Mouse (Mus musculus) limb, embryonic 13.5 days (tissue): ENCODE measurements at regions not wholly inside any gene's neighbourhood (a gene's known extent, or its start where the extent isn't known, plus 50 kb on each side); places are given as distances from the start of the nearest gene placed in this dataset.

Experiments
- ATAC-seq: fragments of 200-750 bp; cut with Nextera tagmentation; 2 replicates; pipeline ENCODE4 v1.8.0; 2017; ENCODE audit warnings: low read depth, moderate number of reproducible peaks, moderate TSS enrichment; ENCODE audit not compliant: low FRiP score
- H3K27ac ChIP-seq: fragments of 300-500 bp; sonication (generic); 2 replicates; pipeline ENCODE4 v1.5.1; 2015; ENCODE audit warnings: inconsistent platforms, mild to moderate bottlenecking, moderate library complexity
- H3K27me3 ChIP-seq: fragments of 300-500 bp; sonication (generic); 2 replicates; pipeline ENCODE4 v1.6.1; 2015; ENCODE audit warnings: mild to moderate bottlenecking, inconsistent platforms
- H3K36me3 ChIP-seq: fragments of 300-500 bp; sonication (generic); 2 replicates; pipeline ENCODE4 v1.6.1; 2015; ENCODE audit warnings: inconsistent platforms, mild to moderate bottlenecking, moderate library complexity
- H3K4me1 ChIP-seq: fragments of 300-500 bp; sonication (generic); 2 replicates; pipeline ENCODE4 v1.6.1; 2015; ENCODE audit warnings: inconsistent platforms
- H3K4me2 ChIP-seq: fragments of 300-500 bp; sonication (generic); replicated peaks from 2 replicates; pipeline ENCODE4 v1.6.1; 2015; ENCODE audit warnings: inconsistent platforms, mild to moderate bottlenecking, moderate library complexity
- H3K4me3 ChIP-seq: fragments of 300-500 bp; sonication (generic); 2 replicates; pipeline ENCODE4 v1.5.1; 2015; ENCODE audit warnings: moderate library complexity, mild to moderate bottlenecking, inconsistent platforms
- H3K9ac ChIP-seq: fragments of 300-500 bp; sonication (generic); 2 replicates; pipeline ENCODE4 v1.6.1; 2015; ENCODE audit warnings: mild to moderate bottlenecking, inconsistent platforms
- H3K9me3 ChIP-seq: fragments of 300-500 bp; sonication (generic); 2 replicates; pipeline ENCODE4 v1.6.1; 2016; ENCODE audit warnings: inconsistent platforms
- WGBS: fragments of 180-500 bp; shearing (Covaris S2); methylation state at CpG from one replicate; pipeline ENCODE4 v1.1.7; 2015; 5-methylcytosine and 5-hydroxymethylcytosine counted together

GRCm38 (mm10) chr1:122607309-122607708 lies 1039.5 kb upstream of the Ddx18 start:
- Histone ChIP-seq H3K4me3 (no peak overlapping the region), H3K36me3 (no peaks in the 10 kb centered on the region), H3K9me3 (no peaks in the 10 kb centered on the region), H3K4me2 (no peak overlapping the region), H3K4me1 (no peaks in the 10 kb centered on the region), H3K27ac (no peak overlapping the region), H3K27me3 (no peaks in the 10 kb centered on the region), H3K9ac (no peak overlapping the region)
- ATAC-seq = no peak
- WGBS = 58% methylated on average over 3 of the region's 3 CpGs

GRCm38 (mm10) chr1:122575954-122576353 lies 1008.2 kb upstream of the Ddx18 start:
- H3K4me1 ChIP-seq = no peaks in the 10 kb centered on the region
- no peaks in the 10 kb centered on the region for H3K27me3 ChIP-seq
- H3K4me2 ChIP-seq = no peak overlapping the region
- 63% methylated on average over 4 of the region's 4 CpGs for WGBS
- no peaks in the 10 kb centered on the region for H3K9me3 ChIP-seq
- H3K9ac ChIP-seq = no peak overlapping the region
- no peak overlapping the region for H3K4me3 ChIP-seq
- no peak overlapping the region for H3K27ac ChIP-seq
- no peaks in the 10 kb centered on the region for H3K36me3 ChIP-seq
- no peak for ATAC-seq

GRCm38 (mm10) chr1:122551596-122551995 lies 983.8 kb upstream of the Ddx18 start:
- Histone ChIP-seq H3K4me1 (no peaks in the 10 kb centered on the region), H3K36me3 (no peaks in the 10 kb centered on the region), H3K4me3 (no peak overlapping the region), H3K27me3 (no peaks in the 10 kb centered on the region), H3K4me2 (no peak overlapping the region), H3K9ac (no peak overlapping the region), H3K27ac (no peak overlapping the region), H3K9me3 (no peaks in the 10 kb centered on the region)
- 95% methylated on average over 1 of the region's 1 CpGs for WGBS
- ATAC-seq = no peak

GRCm38 (mm10) chr1:122509580-122509979 lies 941.8 kb upstream of the Ddx18 start:
- WGBS = 84% methylated on average over 2 of the region's 2 CpGs
- no peak overlapping the region for H3K4me3 ChIP-seq
- H3K4me1 ChIP-seq = no peaks in the 10 kb centered on the region
- no peak for ATAC-seq
- H3K27ac ChIP-seq = no peak overlapping the region
- H3K4me2 ChIP-seq = no peak overlapping the region
- H3K36me3 ChIP-seq = no peaks in the 10 kb centered on the region
- H3K9ac ChIP-seq = no peak overlapping the region
- H3K9me3 ChIP-seq = no peaks in the 10 kb centered on the region
- no peaks in the 10 kb centered on the region for H3K27me3 ChIP-seq

GRCm38 (mm10) chr1:122501707-122502106 lies 933.9 kb upstream of the Ddx18 start:
- no peaks in the 10 kb centered on the region for H3K9me3 ChIP-seq
- no peak overlapping the region for H3K4me2 ChIP-seq
- no peak overlapping the region for H3K27ac ChIP-seq
- H3K9ac ChIP-seq = no peak overlapping the region
- H3K36me3 ChIP-seq = no peaks in the 10 kb centered on the region
- no peak for ATAC-seq
- no peak overlapping the region for H3K4me3 ChIP-seq
- H3K4me1 ChIP-seq = no peaks in the 10 kb centered on the region
- no peaks in the 10 kb centered on the region for H3K27me3 ChIP-seq
- WGBS = 11% methylated on average over 4 of the region's 4 CpGs

GRCm38 (mm10) chr1:122478003-122478402 lies 910.2 kb upstream of the Ddx18 start:
- ATAC-seq = no peak
- H3K4me2 ChIP-seq = no peak overlapping the region
- no peak overlapping the region for H3K4me3 ChIP-seq
- no peak overlapping the region for H3K27ac ChIP-seq
- no peaks in the 10 kb centered on the region for H3K27me3 ChIP-seq
- H3K36me3 ChIP-seq = no peaks in the 10 kb centered on the region
- H3K9me3 ChIP-seq = no peaks in the 10 kb centered on the region
- WGBS = 85% methylated on average over 1 of the region's 1 CpGs
- H3K9ac ChIP-seq = no peak overlapping the region
- no peaks in the 10 kb centered on the region for H3K4me1 ChIP-seq

GRCm38 (mm10) chr1:122463931-122464330 lies 896.1 kb upstream of the Ddx18 start:
- no peak overlapping the region for H3K27ac ChIP-seq
- 74% methylated on average over 3 of the region's 3 CpGs for WGBS
- no peaks in the 10 kb centered on the region; the same call in 1 of the 2 replicates for H3K9me3 ChIP-seq
- no peak overlapping the region for H3K9ac ChIP-seq
- ATAC-seq = no peak
- no peaks in the 10 kb centered on the region for H3K27me3 ChIP-seq
- no peak overlapping the region for H3K4me3 ChIP-seq
- H3K4me1 ChIP-seq = no peaks in the 10 kb centered on the region
- no peaks in the 10 kb centered on the region for H3K36me3 ChIP-seq
- H3K4me2 ChIP-seq = no peak overlapping the region

- Histone ChIP-seq H3K4me2 (no peak overlapping the region), H3K36me3 (no peaks in the 10 kb centered on the region), H3K4me3 (no peak overlapping the region), H3K27ac (no peak overlapping the region), H3K27me3 (no peaks in the 10 kb centered on the region), H3K9ac (no peak overlapping the region), H3K4me1 (no peaks in the 10 kb centered on the region), H3K9me3 (no peaks in the 10 kb centered on the region)
- WGBS = 70% methylated on average over 2 of the region's 2 CpGs
- ATAC-seq = no peak
Measured at GRCm38 (mm10) chr1:122459056-122459455, 891.3 kb upstream of the Ddx18 start.

- H3K4me1 ChIP-seq = no peaks in the 10 kb centered on the region
- no peak overlapping the region for H3K4me3 ChIP-seq
- no peak for ATAC-seq
- H3K36me3 ChIP-seq = no peaks in the 10 kb centered on the region
- H3K9ac ChIP-seq = no peak overlapping the region
- H3K4me2 ChIP-seq = no peak overlapping the region
- H3K27ac ChIP-seq = no peak overlapping the region
- H3K27me3 ChIP-seq = no peaks in the 10 kb centered on the region
- WGBS = 43% methylated on average over 4 of the region's 4 CpGs
- no peaks in the 10 kb centered on the region for H3K9me3 ChIP-seq
Measured at GRCm38 (mm10) chr1:122454881-122455280, 887.1 kb upstream of the Ddx18 start.

GRCm38 (mm10) chr1:122453617-122454016 lies 885.8 kb upstream of the Ddx18 start:
- ATAC-seq = no peak
- no peak overlapping the region for H3K4me2 ChIP-seq
- WGBS = 50% methylated on average over 3 of the region's 3 CpGs

GRCm38 (mm10) chr1:122439358-122439757 lies 871.6 kb upstream of the Ddx18 start:
- WGBS = 63% methylated on average over 3 of the region's 3 CpGs
- H3K4me2 ChIP-seq = no peak overlapping the region
- ATAC-seq = no peak
- H3K9me3 ChIP-seq = no peaks in the 10 kb centered on the region; the same call in 1 of the 2 replicates
- H3K27ac ChIP-seq = no peak overlapping the region
- no peaks in the 10 kb centered on the region for H3K27me3 ChIP-seq
- no peak overlapping the region for H3K9ac ChIP-seq
- H3K4me1 ChIP-seq = no peaks in the 10 kb centered on the region
- H3K36me3 ChIP-seq = no peaks in the 10 kb centered on the region
- no peak overlapping the region for H3K4me3 ChIP-seq

More at GRCm38 (mm10) chr1:122453617-122454016, 885.8 kb upstream of the Ddx18 start:
- Histone ChIP-seq H3K9me3 (no peaks in the 10 kb centered on the region), H3K27me3 (no peaks in the 10 kb centered on the region), H3K27ac (no peak overlapping the region), H3K4me1 (no peaks in the 10 kb centered on the region), H3K9ac (no peak overlapping the region), H3K36me3 (no peaks in the 10 kb centered on the region), H3K4me3 (no peak overlapping the region)

GRCm38 (mm10) chr1:122423503-122423902 lies 855.7 kb upstream of the Ddx18 start:
- Histone ChIP-seq H3K9me3 (no peaks in the 10 kb centered on the region), H3K4me3 (no peak overlapping the region), H3K4me2 (no peak overlapping the region), H3K36me3 (no peaks in the 10 kb centered on the region), H3K4me1 (no peaks in the 10 kb centered on the region), H3K27ac (no peak overlapping the region), H3K9ac (no peak overlapping the region), H3K27me3 (no peaks in the 10 kb centered on the region)
- WGBS = 73% methylated on average over 2 of the region's 2 CpGs
- ATAC-seq = no peak

GRCm38 (mm10) chr1:122396342-122396741 lies 828.6 kb upstream of the Ddx18 start:
- no peak for ATAC-seq
- no peak overlapping the region for H3K27ac ChIP-seq
- no peak overlapping the region for H3K4me2 ChIP-seq
- H3K4me1 ChIP-seq = no peaks in the 10 kb centered on the region
- WGBS = 83% methylated on average over 2 of the region's 2 CpGs
- H3K27me3 ChIP-seq = no peaks in the 10 kb centered on the region
- no peaks in the 10 kb centered on the region for H3K36me3 ChIP-seq
- no peak overlapping the region for H3K4me3 ChIP-seq
- H3K9me3 ChIP-seq = no peaks in the 10 kb centered on the region
- no peak overlapping the region for H3K9ac ChIP-seq
